Mouse (Mus musculus) myocyte (in vitro differentiated cells): ENCODE results near the gene Morn1. TPM values are rescaled to one million over a fixed set of nuclear protein-coding genes. Genes with fewer than 3 reads are reported as not detected.
"Not testable (repeated sequence)": the region's sequence is repeated elsewhere in the genome, so short reads cannot be mapped to it uniquely, and the experiment has no call there.

ENCODE experiments used
- H3K27me3 ChIP-seq: one replicate; pipeline ENCODE4 v1.6.1; 2011; ENCODE audit not compliant: control insufficient read depth, insufficient read depth, insufficient read length
- H3K36me3 ChIP-seq: one replicate; pipeline ENCODE4 v1.6.1; 2011; ENCODE audit not compliant: control insufficient read depth, insufficient read depth
- H3K4me2 ChIP-seq: one replicate; pipeline ENCODE4 v1.6.1; 2011; ENCODE audit warnings: low read depth, control low read depth
- H3K4me3 ChIP-seq: one replicate; pipeline ENCODE4 v1.5.1; 2011; ENCODE audit warnings: mild to moderate bottlenecking, control low read depth, moderate library complexity
- H3K79me2 ChIP-seq: one replicate; pipeline ENCODE4 v1.6.1; 2011; ENCODE audit not compliant: control insufficient read depth, insufficient read depth
- H3ac ChIP-seq: one replicate; pipeline ENCODE4 v1.6.1; 2011; ENCODE audit not compliant: control insufficient read depth, insufficient read length
- CEBPB ChIP-seq: IDR thresholded peaks from 2 replicates; pipeline ENCODE4 v1.6.1; 2011; ENCODE audit warnings: mild to moderate bottlenecking, moderate library complexity; ENCODE audit not compliant: poor library complexity, insufficient read depth, severe bottlenecking
- E2F4 ChIP-seq: IDR thresholded peaks from one replicate; pipeline ENCODE4 v1.6.1; 2011; ENCODE audit warnings: mild to moderate bottlenecking, control low read depth, moderate library complexity; ENCODE audit not compliant: insufficient read depth
- MAX ChIP-seq: IDR thresholded peaks from one replicate; pipeline ENCODE4 v1.6.1; 2011; ENCODE audit warnings: low read depth, mild to moderate bottlenecking, control low read depth
- MYOD1 ChIP-seq, 3 experiments: IDR thresholded peaks; one replicate each; pipeline ENCODE4 v1.6.1; 2011; ENCODE audit warnings: control low read depth in 2 of 3, low read depth in 2 of 3, mild to moderate bottlenecking in 2 of 3, moderate library complexity in 1 of 3; ENCODE audit not compliant: insufficient read length in 2 of 3, control insufficient read depth in 1 of 3
- MYOG ChIP-seq, 3 experiments: IDR thresholded peaks; one replicate each; pipeline ENCODE4 v1.6.1; 2011; ENCODE audit warnings: control low read depth in 2 of 3, low read depth in 2 of 3, mild to moderate bottlenecking in 2 of 3; ENCODE audit not compliant: insufficient read length in 2 of 3, control insufficient read depth in 1 of 3, insufficient read depth in 1 of 3
- POLR2A ChIP-seq: IDR thresholded peaks from one replicate; pipeline ENCODE4 v1.6.1; 2011; ENCODE audit warnings: low read depth, mild to moderate bottlenecking, control low read depth, moderate library complexity; ENCODE audit not compliant: insufficient read length
- POLR2AphosphoS2 ChIP-seq: IDR thresholded peaks from one replicate; pipeline ENCODE4 v1.6.1; 2011; ENCODE audit warnings: low read depth, control low read depth; ENCODE audit not compliant: insufficient read length
- REST ChIP-seq: IDR thresholded peaks from one replicate; pipeline ENCODE4 v1.6.1; 2011; ENCODE audit warnings: mild to moderate bottlenecking, control low read depth, moderate library complexity; ENCODE audit not compliant: insufficient read depth, insufficient read length
- SRF ChIP-seq: IDR thresholded peaks from one replicate; pipeline ENCODE4 v1.6.1; 2011; ENCODE audit warnings: low read depth; ENCODE audit not compliant: control insufficient read depth, insufficient read length
- TCF12 ChIP-seq: IDR thresholded peaks from one replicate; pipeline ENCODE4 v1.6.1; 2011; ENCODE audit warnings: mild to moderate bottlenecking, control low read depth; ENCODE audit not compliant: poor library complexity, insufficient read depth, severe bottlenecking
- TCF3 ChIP-seq: IDR thresholded peaks from one replicate; pipeline ENCODE4 v1.6.1; 2011; ENCODE audit warnings: low read depth, control low read depth; ENCODE audit not compliant: insufficient read length
- USF1 ChIP-seq: IDR thresholded peaks from one replicate; pipeline ENCODE4 v1.6.1; 2011; ENCODE audit warnings: low read depth, mild to moderate bottlenecking, control low read depth, moderate library complexity
- polyA plus RNA-seq: library from polyadenylated mRNA; unstranded; fragments of >200 nt; fragmentation: generic; extraction: Trizol; gene quantifications from one replicate; pipeline ENCODE4 v1.2.1, GENCODE M21; 2012; ENCODE audit warnings: missing spikeins

The Morn1 gene
- polyA plus RNA-seq, 1 experiment = 2.6 TPM

GRCm38 (mm10) chr4:155076677-155077076 is 9.7 kb upstream of the Morn1 start:
- Histone ChIP-seq H3ac (no peak overlapping the region), H3K27me3 (no peaks in the 10 kb centered on the region), H3K4me3 (no peak overlapping the region), H3K4me2 (no peak overlapping the region), H3K79me2 (peaks cover 13% of the 10 kb centered on the region), H3K36me3 (peaks cover 64% of the 10 kb centered on the region)
- TF ChIP-seq USF1 = no peak
- no peak for TF ChIP-seq E2F4
- TF ChIP-seq MAX = no peak

DNA sequence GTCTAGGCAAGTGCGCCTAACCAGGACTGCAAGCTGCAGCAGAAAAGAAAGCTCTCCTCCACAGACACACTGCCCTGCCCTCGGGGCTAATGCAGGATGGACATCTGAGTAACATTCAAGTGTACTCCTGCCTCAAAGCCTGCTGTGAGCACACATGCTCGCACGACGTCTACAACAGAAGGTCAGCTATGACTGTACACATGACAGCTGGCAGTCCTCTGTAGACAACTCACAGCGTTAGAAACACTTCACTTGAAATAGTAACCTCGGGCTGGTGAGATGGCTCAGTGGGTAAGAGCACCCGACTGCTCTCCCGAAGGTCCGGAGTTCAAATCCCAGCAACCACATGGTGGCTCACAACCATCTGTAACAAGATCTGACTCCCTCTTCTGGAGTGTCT is 7.6 kb upstream of the Morn1 start:
- peaks cover 64% of the 10 kb centered on the region for H3K36me3 ChIP-seq
- not testable (repeated sequence) for H3K4me2 ChIP-seq, H3K27me3 ChIP-seq, H3K4me3 ChIP-seq, H3ac ChIP-seq
- H3K79me2 ChIP-seq = peaks cover 33% of the 10 kb centered on the region

- Histone ChIP-seq H3K27me3 (no peaks in the 10 kb centered on the region), H3K4me3 (no peak overlapping the region), H3K79me2 (peaks cover 41% of the 10 kb centered on the region), H3K36me3 (peaks cover 61% of the 10 kb centered on the region), H3ac (no peak overlapping the region), H3K4me2 (no peak overlapping the region)
- TF ChIP-seq POLR2AphosphoS2 (no peak), E2F4 (no peak), CEBPB (no peak), REST (no peak), SRF (no peak), USF1 (no peak), MYOG (IDR thresholded peaks at IDR 0.05; ENCODE audit: control insufficient read depth in 1 of 3, insufficient read depth in 1 of 3, insufficient read length in 2 of 3, low read depth in 2 of 3) (no peak), MAX (no peak), POLR2A (no peak), TCF12 (no peak)
Measured at GRCm38 (mm10) chr4:155079666-155080065, 6.7 kb upstream of the Morn1 start.

DNA sequence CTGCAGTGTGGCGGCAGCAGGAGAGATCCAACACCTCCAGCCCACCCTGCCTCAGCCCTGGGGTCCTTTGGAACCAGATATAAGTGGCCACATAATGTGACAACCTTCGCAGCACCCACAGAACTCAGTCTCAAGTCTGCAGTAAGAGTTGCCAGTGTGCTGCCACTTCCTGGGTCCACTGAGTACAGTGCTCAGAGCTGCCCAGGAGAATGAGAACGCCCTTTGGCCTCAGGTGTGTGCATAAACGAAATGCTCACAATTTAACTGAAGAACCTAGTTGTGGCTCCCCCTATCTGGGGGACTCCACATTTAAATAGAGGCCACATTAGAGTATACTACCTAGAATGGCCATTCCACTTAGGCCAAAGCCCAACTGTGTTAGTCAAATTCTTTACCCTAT is 2.8 kb upstream of the Morn1 start:
- no peak for TF ChIP-seq CEBPB
- no peak for TF ChIP-seq USF1
- TF ChIP-seq MYOD1 (IDR thresholded peaks at IDR 0.05; ENCODE audit: control insufficient read depth in 1 of 3, insufficient read length in 2 of 3, low read depth in 2 of 3) = no peak
- TF ChIP-seq MAX = no peak
- no peak for TF ChIP-seq POLR2A
- TF ChIP-seq E2F4 = no peak
- Histone ChIP-seq H3K79me2 (peaks cover 50% of the 10 kb centered on the region), H3K36me3 (peaks cover 38% of the 10 kb centered on the region), H3K4me3 (no peak overlapping the region), H3K27me3 (no peaks in the 10 kb centered on the region), H3ac (no peak overlapping the region), H3K4me2 (no peak overlapping the region)

DNA sequence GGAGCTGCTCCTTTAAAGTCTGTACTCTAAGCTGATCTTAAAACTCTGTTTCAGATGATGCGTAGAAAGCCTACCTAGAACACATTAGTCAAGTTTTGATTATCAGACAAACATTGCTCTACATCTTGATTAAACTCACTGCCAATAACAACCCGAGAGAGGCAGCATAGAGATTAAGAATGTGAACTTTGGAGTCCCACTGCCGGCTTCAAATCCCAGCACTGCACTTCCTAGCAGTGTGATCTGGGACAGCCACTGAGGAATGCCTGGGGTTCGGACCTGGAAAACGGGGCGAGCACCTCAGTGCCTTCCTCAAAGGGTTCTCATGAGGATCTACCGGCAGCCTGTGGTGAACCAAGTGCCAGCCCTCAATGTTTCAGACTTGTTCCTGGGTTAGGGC is 2.0 kb upstream of the Morn1 start:
- no peak overlapping the region for H3ac ChIP-seq
- H3K4me2 ChIP-seq = peak overlapping the region; percentile 86
- no peak for TF ChIP-seq MYOD1 (IDR thresholded peaks at IDR 0.05; ENCODE audit: control insufficient read depth in 1 of 3, insufficient read length in 2 of 3, low read depth in 2 of 3)
- no peak for TF ChIP-seq USF1
- TF ChIP-seq TCF12 = no peak
- TF ChIP-seq TCF3 = no peak
- no peak for TF ChIP-seq POLR2AphosphoS2
- no peak for TF ChIP-seq MAX
- TF ChIP-seq POLR2A = no peak
- TF ChIP-seq SRF = no peak
- no peak for TF ChIP-seq REST
- TF ChIP-seq E2F4 = no peak
- TF ChIP-seq CEBPB = no peak
- TF ChIP-seq MYOG (IDR thresholded peaks at IDR 0.05; ENCODE audit: control insufficient read depth in 1 of 3, insufficient read depth in 1 of 3, insufficient read length in 2 of 3, low read depth in 2 of 3) = no peak
- peaks cover 47% of the 10 kb centered on the region for H3K79me2 ChIP-seq
- peaks cover 32% of the 10 kb centered on the region for H3K36me3 ChIP-seq
- no peaks in the 10 kb centered on the region for H3K27me3 ChIP-seq
- peak overlapping the region; percentile 69 for H3K4me3 ChIP-seq
